Mouse (Mus musculus) spleen, adult 2 months (tissue): Measurements from ENCODE around the gene Arhgap28. TPM values are rescaled to one million over a fixed set of nuclear protein-coding genes. Genes with fewer than 3 reads are reported as not detected.

Source experiments
- DNase-seq, 2 experiments: peaks; one replicate each; pipeline versions ENCODE4 v3.0.0 to v3.0.0-alpha.2; 2012 to 2021; ENCODE audit warnings: low spot score in 2 of 2, low read depth in 1 of 2
- H3K27ac ChIP-seq: fragments of 200-500 bp; 2 replicates; pipeline ENCODE4 v1.5.1; 2012; ENCODE audit warnings: low read length, inconsistent platforms; ENCODE audit not compliant: insufficient read depth
- H3K27me3 ChIP-seq: fragments of 200-500 bp; 2 replicates; pipeline ENCODE4 v1.6.1; 2012; ENCODE audit warnings: mild to moderate bottlenecking, moderate library complexity, low read length, inconsistent platforms; ENCODE audit not compliant: control insufficient read depth, insufficient read depth
- H3K36me3 ChIP-seq: fragments of 200-500 bp; 2 replicates; pipeline ENCODE4 v1.6.1; 2012; ENCODE audit warnings: mild to moderate bottlenecking, low read length, inconsistent platforms; ENCODE audit not compliant: control insufficient read depth, insufficient read depth
- H3K4me1 ChIP-seq: fragments of 200-500 bp; 2 replicates; pipeline ENCODE4 v1.6.1; 2011; ENCODE audit warnings: inconsistent platforms; ENCODE audit not compliant: control insufficient read depth, insufficient read depth, insufficient read length
- H3K4me3 ChIP-seq: fragments of 200-500 bp; 2 replicates; pipeline ENCODE4 v1.5.1; 2011; ENCODE audit warnings: mild to moderate bottlenecking, inconsistent platforms; ENCODE audit not compliant: insufficient read depth, insufficient read length; ENCODE audit errors: extremely low read depth
- CTCF ChIP-seq: fragments of 200-500 bp; IDR thresholded peaks from 2 replicates; pipeline ENCODE4 v1.5.1; 2011; ENCODE audit warnings: mild to moderate bottlenecking, inconsistent platforms; ENCODE audit not compliant: insufficient read depth, insufficient read length, insufficient replicate concordance; ENCODE audit errors: extremely low read depth
- POLR2A ChIP-seq: fragments of 200-500 bp; IDR thresholded peaks from 2 replicates; pipeline ENCODE4 v1.6.1; 2011; ENCODE audit warnings: low read depth, low read length, inconsistent platforms
- WGBS: fragments of 180-500 bp; shearing (Covaris S2); methylation state at CpG from one replicate; pipeline ENCODE4 v1.1.7; 2018; 5-methylcytosine and 5-hydroxymethylcytosine counted together
- polyA plus RNA-seq: library from polyadenylated mRNA; depleted of rRNA; stranded (reverse); fragments of >200 nt; gene quantifications from 2 replicates; pipeline ENCODE4 v1.2.3, GENCODE M21; 2012

Arhgap28 gene
- polyA plus RNA-seq, 1 experiment = 1.1 TPM

GRCm38 (mm10) chr17:67941026-67941425 lies 62.9 kb downstream of the Arhgap28 start:
- no peak for TF ChIP-seq POLR2A
- no peak for TF ChIP-seq CTCF
- WGBS = 92% methylated on average over 6 of the region's 6 CpGs
- H3K4me3 ChIP-seq = no peak overlapping the region
- no peaks in the 10 kb centered on the region for H3K36me3 ChIP-seq
- no peak overlapping the region for H3K27ac ChIP-seq
- no peaks in the 10 kb centered on the region for H3K27me3 ChIP-seq
- DNase-seq = no peak
- no peaks in the 10 kb centered on the region for H3K4me1 ChIP-seq

GRCm38 (mm10) chr17:67937050-67937449 lies 66.9 kb downstream of the Arhgap28 start:
- H3K4me3 ChIP-seq = no peak overlapping the region
- no peaks in the 10 kb centered on the region for H3K27me3 ChIP-seq
- no peaks in the 10 kb centered on the region for H3K4me1 ChIP-seq
- no peak for DNase-seq
- 80% methylated on average over 3 of the region's 3 CpGs for WGBS
- H3K27ac ChIP-seq = no peak overlapping the region
- H3K36me3 ChIP-seq = no peaks in the 10 kb centered on the region
- no peak for TF ChIP-seq CTCF
- TF ChIP-seq POLR2A = no peak

DNA sequence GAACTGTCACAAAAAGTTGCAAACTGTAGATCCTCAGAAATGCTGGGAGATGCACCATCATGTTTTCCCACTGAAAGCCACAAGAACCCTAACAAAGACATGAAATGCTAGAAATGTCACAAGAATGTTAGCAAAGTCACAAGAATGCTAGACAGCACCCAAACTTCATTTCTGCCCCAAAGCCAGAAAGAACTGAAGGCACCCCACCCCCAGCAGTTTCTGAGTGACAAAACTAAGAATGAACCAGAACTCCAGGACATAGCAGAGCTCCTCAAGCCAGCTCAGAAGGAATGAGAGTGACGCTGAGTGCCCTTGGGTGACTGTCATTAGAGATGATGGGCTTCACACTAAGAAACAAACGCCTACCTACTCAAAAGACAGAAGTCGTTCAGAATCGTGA lies 68.4 kb downstream of the Arhgap28 start:
- H3K27ac ChIP-seq = no peak overlapping the region
- no peaks in the 10 kb centered on the region for H3K36me3 ChIP-seq
- no peak for TF ChIP-seq POLR2A
- no peak for TF ChIP-seq CTCF
- no peaks in the 10 kb centered on the region for H3K27me3 ChIP-seq
- 94% methylated on average over 4 of the region's 4 CpGs for WGBS
- H3K4me1 ChIP-seq = no peaks in the 10 kb centered on the region; the same call in 1 of the 2 replicates
- H3K4me3 ChIP-seq = no peak overlapping the region
- DNase-seq = no peak

GRCm38 (mm10) chr17:67931396-67931795 lies 72.5 kb downstream of the Arhgap28 start:
- TF ChIP-seq POLR2A = no peak
- no peak for TF ChIP-seq CTCF
- DNase-seq = no peak
- Histone ChIP-seq H3K4me3 (no peak overlapping the region), H3K27ac (no peak overlapping the region), H3K36me3 (no peaks in the 10 kb centered on the region), H3K4me1 (no peaks in the 10 kb centered on the region; the same call in 1 of the 2 replicates), H3K27me3 (no peaks in the 10 kb centered on the region)
- 89% methylated on average over 6 of the region's 6 CpGs for WGBS

DNA sequence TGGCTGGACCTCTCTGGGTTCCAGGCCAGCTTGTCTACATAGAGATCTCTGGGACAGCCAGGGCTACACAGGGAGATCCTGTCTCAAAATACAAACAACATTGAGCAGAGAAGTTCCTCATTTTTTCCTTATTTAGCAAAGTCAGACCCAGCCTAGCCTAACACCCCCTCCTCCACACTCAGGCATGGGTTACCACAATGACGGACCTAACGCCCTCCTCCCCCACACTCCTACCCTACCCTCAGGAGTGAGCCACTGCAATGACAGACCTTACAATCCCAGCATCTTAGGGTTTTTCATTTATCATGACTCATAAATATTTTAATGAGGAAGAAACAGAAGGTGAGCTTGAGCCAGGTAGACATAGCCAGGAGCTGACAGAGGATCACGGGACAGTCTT lies 73.0 kb downstream of the Arhgap28 start:
- WGBS = 67% methylated on average over 3 of the region's 3 CpGs
- Histone ChIP-seq H3K27ac (no peak overlapping the region), H3K27me3 (no peaks in the 10 kb centered on the region), H3K36me3 (no peaks in the 10 kb centered on the region), H3K4me3 (no peak overlapping the region), H3K4me1 (no peaks in the 10 kb centered on the region; the same call in 1 of the 2 replicates)
- no peak for DNase-seq
- TF ChIP-seq CTCF (no peak), POLR2A (no peak)

GRCm38 (mm10) chr17:67930467-67930866 lies 73.5 kb downstream of the Arhgap28 start:
- DNase-seq = no peak
- H3K4me1 ChIP-seq = no peaks in the 10 kb centered on the region; the same call in 1 of the 2 replicates
- no peaks in the 10 kb centered on the region for H3K36me3 ChIP-seq
- 73% methylated on average over 3 of the region's 3 CpGs for WGBS
- no peak overlapping the region for H3K27ac ChIP-seq
- no peaks in the 10 kb centered on the region for H3K27me3 ChIP-seq
- no peak for TF ChIP-seq CTCF
- TF ChIP-seq POLR2A = no peak
- H3K4me3 ChIP-seq = no peak overlapping the region

GRCm38 (mm10) chr17:67928280-67928679 lies 75.6 kb downstream of the Arhgap28 start:
- H3K36me3 ChIP-seq = no peaks in the 10 kb centered on the region
- no peak overlapping the region for H3K4me3 ChIP-seq
- WGBS = 89% methylated on average over 6 of the region's 6 CpGs
- no peaks in the 10 kb centered on the region for H3K27me3 ChIP-seq
- no peaks in the 10 kb centered on the region; the same call in 1 of the 2 replicates for H3K4me1 ChIP-seq
- no peak overlapping the region for H3K27ac ChIP-seq
- TF ChIP-seq POLR2A = no peak
- TF ChIP-seq CTCF = no peak
- no peak for DNase-seq
